Mouse (Mus musculus): ENCODE measurements around the gene Eml1. TPM values are rescaled to one million over a fixed set of nuclear protein-coding genes. Genes with fewer than 3 reads are reported as not detected.

Gene Eml1
- polyA plus RNA-seq, 2 experiments = 38.4 to 44.4 TPM

DNA sequence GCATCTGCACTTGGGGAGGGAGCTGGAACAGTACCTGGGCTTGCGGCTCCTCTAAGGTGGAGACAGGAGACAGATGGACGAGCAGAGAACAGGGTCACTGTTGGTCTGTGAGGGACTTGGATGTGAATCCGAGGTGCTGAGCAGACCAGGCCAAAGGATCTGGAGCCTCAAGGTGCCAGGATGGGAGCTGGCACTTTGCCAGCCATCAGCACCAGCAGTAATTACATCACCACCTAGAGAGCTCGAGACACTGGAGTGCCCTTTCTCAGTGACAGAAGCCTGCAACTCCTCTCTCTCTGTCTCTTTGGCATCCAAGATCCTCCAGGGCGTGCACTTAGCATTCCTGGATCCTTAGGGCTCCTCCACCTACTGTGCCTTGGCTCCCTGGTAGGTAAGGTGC is 61.8 kb downstream of the Eml1 start:
- no peaks in the 10 kb centered on the region for H3K9me3 ChIP-seq (ENCODE audit: control insufficient read depth, low read length)
- H3K4me3 ChIP-seq (replicated peaks; ENCODE audit: low read length) = no peak overlapping the region
- H3K36me3 ChIP-seq (ENCODE audit: control insufficient read depth, insufficient read depth, low read length) = no peaks in the 10 kb centered on the region
- peaks cover 22% of the 10 kb centered on the region for H3K4me1 ChIP-seq (ENCODE audit: control insufficient read depth, insufficient read depth, low read length)
- no peaks in the 10 kb centered on the region for H3K27me3 ChIP-seq (ENCODE audit: control insufficient read depth, insufficient read depth, low read length)
- no peak overlapping the region for H3K27ac ChIP-seq (replicated peaks; ENCODE audit: low read depth, low read length)
- TF ChIP-seq POLR2A (IDR thresholded peaks at IDR 0.05; ENCODE audit: borderline replicate concordance, extremely low read depth, insufficient read depth, insufficient read length) = no peak
- no peak overlapping the region for H3K9ac ChIP-seq (ENCODE audit: low read depth, low read length, severe bottlenecking)
- 77% methylated on average over 5 of the region's 5 CpGs for WGBS
- H3K4me2 ChIP-seq (replicated peaks; ENCODE audit: low read depth, low read length, severe bottlenecking) = 0 out of 2 replicates have a peak overlapping the region, but pooled peaks have one; percentile 4
- ATAC-seq (ENCODE audit: low FRiP score, low read depth) (no peak), DNase-seq (ENCODE audit: low spot score) (no peak)

DNA sequence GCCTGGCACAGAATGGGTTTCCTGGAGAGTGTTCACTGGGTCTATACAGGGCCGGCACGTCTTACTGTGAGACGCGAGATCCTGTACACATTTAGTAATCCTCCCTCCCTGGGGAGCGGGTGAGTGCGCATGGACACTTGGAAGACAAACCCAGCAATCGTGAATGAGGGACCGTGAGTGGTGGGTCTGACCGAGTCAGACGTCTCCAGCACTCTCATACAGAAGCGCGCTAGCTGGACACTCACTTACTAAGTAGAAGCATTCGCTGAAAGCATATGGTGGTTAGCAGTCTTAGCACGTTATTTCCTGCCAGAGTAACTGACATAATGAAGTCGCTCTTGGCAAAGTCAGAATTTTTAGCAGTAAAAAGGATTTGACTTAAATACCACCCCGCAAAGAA is 62.3 kb downstream of the Eml1 start:
- 64% methylated on average over 16 of the region's 16 CpGs for WGBS
- no peaks in the 10 kb centered on the region for H3K9me3 ChIP-seq (ENCODE audit: control insufficient read depth, low read length)
- H3K27me3 ChIP-seq (ENCODE audit: control insufficient read depth, insufficient read depth, low read length) = no peaks in the 10 kb centered on the region
- ATAC-seq (ENCODE audit: low FRiP score, low read depth) (no peak), DNase-seq (ENCODE audit: low spot score) (no peak)
- no peak for TF ChIP-seq POLR2A (IDR thresholded peaks at IDR 0.05; ENCODE audit: borderline replicate concordance, extremely low read depth, insufficient read depth, insufficient read length)
- H3K27ac ChIP-seq (replicated peaks; ENCODE audit: low read depth, low read length) = no peak overlapping the region
- 0 out of 2 replicates have a peak overlapping the region, but pooled peaks have one; percentile 4 for H3K4me2 ChIP-seq (replicated peaks; ENCODE audit: low read depth, low read length, severe bottlenecking)
- peaks cover 22% of the 10 kb centered on the region for H3K4me1 ChIP-seq (ENCODE audit: control insufficient read depth, insufficient read depth, low read length)
- H3K9ac ChIP-seq (ENCODE audit: low read depth, low read length, severe bottlenecking) = no peak overlapping the region
- no peaks in the 10 kb centered on the region for H3K36me3 ChIP-seq (ENCODE audit: control insufficient read depth, insufficient read depth, low read length)
- H3K4me3 ChIP-seq (replicated peaks; ENCODE audit: low read length) = no peak overlapping the region

DNA sequence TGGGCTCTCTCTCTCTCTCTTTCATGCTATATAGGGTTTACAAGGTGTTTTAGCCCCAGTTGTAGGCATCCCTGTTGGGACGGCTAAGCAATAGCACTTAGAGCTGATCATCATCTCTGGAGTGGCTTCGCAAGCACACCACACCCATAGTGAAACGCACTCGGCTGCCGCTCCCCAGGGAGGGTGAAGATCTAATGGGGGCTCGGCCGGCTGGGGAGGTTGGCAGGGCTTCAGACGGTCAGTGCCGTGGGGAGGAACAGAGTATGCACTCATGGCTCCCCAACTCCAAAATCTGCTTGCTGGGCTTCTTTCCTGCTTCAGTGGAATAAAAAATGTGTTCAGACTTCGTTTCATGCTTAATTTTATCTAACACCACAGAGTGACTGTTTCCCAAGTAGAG is 62.7 kb downstream of the Eml1 start:
- peaks cover 22% of the 10 kb centered on the region for H3K4me1 ChIP-seq (ENCODE audit: control insufficient read depth, insufficient read depth, low read length)
- WGBS = 50% methylated on average over 10 of the region's 10 CpGs
- TF ChIP-seq POLR2A (IDR thresholded peaks at IDR 0.05; ENCODE audit: borderline replicate concordance, extremely low read depth, insufficient read depth, insufficient read length) = no peak
- ATAC-seq (ENCODE audit: low FRiP score, low read depth) (no peak), DNase-seq (ENCODE audit: low spot score) (no peak)
- H3K9ac ChIP-seq (ENCODE audit: low read depth, low read length, severe bottlenecking) = no peak overlapping the region
- H3K9me3 ChIP-seq (ENCODE audit: control insufficient read depth, low read length) = no peaks in the 10 kb centered on the region
- no peak overlapping the region for H3K4me3 ChIP-seq (replicated peaks; ENCODE audit: low read length)
- H3K27me3 ChIP-seq (ENCODE audit: control insufficient read depth, insufficient read depth, low read length) = no peaks in the 10 kb centered on the region
- H3K4me2 ChIP-seq (replicated peaks; ENCODE audit: low read depth, low read length, severe bottlenecking) = no peak overlapping the region
- H3K27ac ChIP-seq (replicated peaks; ENCODE audit: low read depth, low read length) = no peak overlapping the region
- H3K36me3 ChIP-seq (ENCODE audit: control insufficient read depth, insufficient read depth, low read length) = no peaks in the 10 kb centered on the region

DNA sequence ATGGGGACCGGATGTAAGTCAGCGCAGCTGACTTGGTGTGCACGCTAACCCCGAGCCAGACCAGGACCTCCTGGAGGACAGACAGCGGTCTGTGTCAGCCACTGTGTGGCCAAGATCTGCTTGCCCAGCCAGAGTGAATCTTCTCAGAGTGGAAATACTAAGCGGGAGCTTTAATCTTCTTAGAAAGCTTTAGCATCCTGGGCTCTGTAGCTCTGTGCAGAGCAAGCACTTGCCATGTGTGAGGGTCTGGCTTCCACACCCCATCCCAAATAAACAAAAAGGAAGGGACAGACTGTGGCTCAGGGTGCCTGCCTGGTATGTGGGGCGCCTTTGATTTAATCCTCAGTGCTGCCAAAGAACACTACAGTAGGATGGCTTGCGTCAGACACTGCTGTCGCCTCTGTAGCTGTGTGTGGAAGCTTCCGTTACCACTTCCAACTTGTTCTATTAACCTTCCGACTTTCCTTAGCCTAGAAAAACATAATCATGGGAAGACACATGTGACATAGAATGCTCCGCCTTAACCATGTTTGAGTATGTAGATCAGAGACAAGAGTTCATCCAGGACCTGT is 64.8 kb downstream of the Eml1 start:
- Histone ChIP-seq H3K4me1 (ENCODE audit: control insufficient read depth, insufficient read depth, low read length) (peaks cover 20% of the 10 kb centered on the region), H3K4me2 (replicated peaks; ENCODE audit: low read depth, low read length, severe bottlenecking) (no peak overlapping the region), H3K4me3 (replicated peaks; ENCODE audit: low read length) (no peak overlapping the region), H3K27me3 (ENCODE audit: control insufficient read depth, insufficient read depth, low read length) (no peaks in the 10 kb centered on the region), H3K27ac (replicated peaks; ENCODE audit: low read depth, low read length) (0 out of 2 replicates have a peak overlapping the region, but pooled peaks have one; percentile 44), H3K36me3 (ENCODE audit: control insufficient read depth, insufficient read depth, low read length) (no peaks in the 10 kb centered on the region), H3K9me3 (ENCODE audit: control insufficient read depth, low read length) (no peaks in the 10 kb centered on the region), H3K9ac (ENCODE audit: low read depth, low read length, severe bottlenecking) (no peak overlapping the region)
- 69% methylated on average over 12 of the region's 12 CpGs for WGBS
- no peak for ATAC-seq (ENCODE audit: low FRiP score, low read depth)
- no peak for TF ChIP-seq POLR2A (IDR thresholded peaks at IDR 0.05; ENCODE audit: borderline replicate concordance, extremely low read depth, insufficient read depth, insufficient read length)
- no peak for DNase-seq (ENCODE audit: low spot score)

DNA sequence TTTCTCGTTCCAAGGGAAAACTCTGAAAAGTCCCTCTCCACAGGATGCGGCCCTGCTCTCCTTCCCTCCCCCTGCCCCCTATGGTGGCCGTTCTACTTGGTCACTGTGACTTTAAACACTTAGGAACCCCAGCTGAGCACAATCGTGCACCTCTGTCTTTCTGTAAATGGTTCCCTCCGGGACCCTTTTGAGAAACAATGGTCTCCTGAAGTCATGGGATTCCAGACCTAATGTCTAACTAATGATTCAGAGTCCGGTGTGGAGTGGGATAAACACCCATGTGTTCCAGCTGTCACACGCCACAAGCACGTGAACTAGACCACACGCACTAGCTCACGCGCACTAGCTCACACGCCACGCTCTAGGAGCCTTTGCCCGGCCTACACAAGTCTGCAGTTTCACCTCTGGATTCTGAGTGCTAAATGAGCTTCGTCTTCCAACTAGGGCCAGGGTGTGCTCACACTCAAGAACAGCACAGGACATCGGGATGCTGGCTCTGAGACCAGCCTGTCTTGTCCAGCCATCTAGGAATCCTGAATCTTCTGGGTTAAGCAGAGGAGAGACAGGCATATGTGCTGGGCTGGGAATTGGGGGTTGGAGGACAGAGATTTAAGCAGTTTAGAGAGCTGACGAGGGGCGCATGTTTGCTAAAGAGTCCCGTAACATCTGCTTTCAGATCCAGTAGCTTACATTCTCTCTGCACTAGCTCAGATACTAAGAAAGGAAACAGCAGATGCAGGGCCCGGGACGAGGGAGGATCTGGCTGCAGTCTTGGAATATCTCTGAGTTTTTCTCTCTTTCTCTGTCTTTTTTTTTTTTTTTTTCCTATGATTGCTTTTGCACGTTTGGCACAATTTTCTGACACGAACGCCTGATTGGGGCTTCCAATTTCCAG is 65.5 kb downstream of the Eml1 start:
- no peaks in the 10 kb centered on the region for H3K36me3 ChIP-seq (ENCODE audit: control insufficient read depth, insufficient read depth, low read length)
- TF ChIP-seq POLR2A (IDR thresholded peaks at IDR 0.05; ENCODE audit: borderline replicate concordance, extremely low read depth, insufficient read depth, insufficient read length) = no peak
- WGBS = 66% methylated on average over 24 of the region's 24 CpGs
- peak; percentile 68 for DNase-seq (ENCODE audit: low spot score)
- peak; percentile 50; the same call in 1 of the 2 replicates for ATAC-seq (ENCODE audit: low FRiP score, low read depth)
- H3K27me3 ChIP-seq (ENCODE audit: control insufficient read depth, insufficient read depth, low read length) = no peaks in the 10 kb centered on the region
- peak overlapping the region; percentile 44; the same call in 1 of the 2 replicates for H3K27ac ChIP-seq (replicated peaks; ENCODE audit: low read depth, low read length)
- H3K4me1 ChIP-seq (ENCODE audit: control insufficient read depth, insufficient read depth, low read length) = peaks cover 20% of the 10 kb centered on the region
- H3K4me3 ChIP-seq (replicated peaks; ENCODE audit: low read length) = no peak overlapping the region
- H3K4me2 ChIP-seq (replicated peaks; ENCODE audit: low read depth, low read length, severe bottlenecking) = no peak overlapping the region
- no peaks in the 10 kb centered on the region for H3K9me3 ChIP-seq (ENCODE audit: control insufficient read depth, low read length)
- no peak overlapping the region for H3K9ac ChIP-seq (ENCODE audit: low read depth, low read length, severe bottlenecking)
